Mouse (Mus musculus): Measurements from ENCODE around the gene Opcml.

The Opcml gene

GRCm38 (mm10) chr9:28446278-28447064 is 655.9 kb downstream of the Opcml start:
- no peak for DNase-seq

- DNase-seq, result no peak
These were observed 661.9 kb downstream of the Opcml start for GRCm38 (mm10) chr9:28452509-28452908.

- no peak for DNase-seq
These were observed 662.5 kb downstream of the Opcml start for GRCm38 (mm10) chr9:28453062-28453461.

- DNase-seq, result no peak
These were observed 667.6 kb downstream of the Opcml start for GRCm38 (mm10) chr9:28457982-28458770.

GRCm38 (mm10) chr9:28463622-28464021 is 673.0 kb downstream of the Opcml start:
- DNase-seq, result no peak

- no peak for DNase-seq
These were observed 678.8 kb downstream of the Opcml start for GRCm38 (mm10) chr9:28469419-28469818.

GRCm38 (mm10) chr9:28471501-28471900 is 680.9 kb downstream of the Opcml start:
- no peak for DNase-seq

GRCm38 (mm10) chr9:28474586-28474985 is 684.0 kb downstream of the Opcml start:
- DNase-seq, result no peak

- DNase-seq, result no peak
These were observed 690.7 kb downstream of the Opcml start for GRCm38 (mm10) chr9:28481261-28481660.

GRCm38 (mm10) chr9:28488499-28488898 is 697.9 kb downstream of the Opcml start:
- no peak for DNase-seq

- no peak for DNase-seq
These were observed 699.3 kb downstream of the Opcml start for GRCm38 (mm10) chr9:28489828-28490227.

- no peak for DNase-seq
These were observed 699.8 kb downstream of the Opcml start for GRCm38 (mm10) chr9:28490410-28490809.

GRCm38 (mm10) chr9:28499841-28500794 is 709.5 kb downstream of the Opcml start:
- DNase-seq, result no peak

GRCm38 (mm10) chr9:28513905-28514304 is 723.3 kb downstream of the Opcml start:
- no peak for DNase-seq

GRCm38 (mm10) chr9:28533191-28533590 is 742.6 kb downstream of the Opcml start:
- no peak for DNase-seq

- DNase-seq, result no peak
These were observed 744.4 kb downstream of the Opcml start for GRCm38 (mm10) chr9:28535006-28535405.

GRCm38 (mm10) chr9:28536637-28537036 is 746.1 kb downstream of the Opcml start:
- no peak for DNase-seq

- DNase-seq, result no peak
These were observed 757.6 kb downstream of the Opcml start for GRCm38 (mm10) chr9:28548189-28548588.

- DNase-seq, result no peak
These were observed 762.0 kb downstream of the Opcml start for GRCm38 (mm10) chr9:28552387-28553182.

- DNase-seq, result no peak
These were observed 768.1 kb downstream of the Opcml start for GRCm38 (mm10) chr9:28558628-28559027.

- no peak for DNase-seq
These were observed 771.2 kb downstream of the Opcml start for GRCm38 (mm10) chr9:28561761-28562160.

GRCm38 (mm10) chr9:28563066-28563683 is 772.6 kb downstream of the Opcml start:
- DNase-seq, result no peak
